Comparison of ENCODE assay signal across 8 mouse cellular contexts in genomic region chr11:74847919-74848521, GRCm38 (mm10). TPM values are rescaled to one million over a fixed set of nuclear protein-coding genes. Genes with fewer than 3 reads are reported as not detected.
DNase-seq lines count a peak whose midpoint lies in the region; ATAC-seq and TF ChIP-seq lines count a peak whose summit lies in the region.

No protein-coding gene starts in this region.

- intact Hi-C loops in heart, postnatal 25 days (cut with DNase I): loop anchor here (1.0 kb wide), 1 partner anchor 28 kb away; no protein-coding TSS in a partner anchor
- intact Hi-C loops in left cerebral cortex, postnatal 10 days (cut with DNase I): loop anchor here (1.0 kb wide), 1 partner anchor 27 kb away; no protein-coding TSS in a partner anchor

- no peaks in the 10 kb centered on the region for H3K27me3 ChIP-seq in forebrain, embryonic 14.5 days (replicated peaks; ENCODE audit: control insufficient read depth, insufficient read depth, low read length)
- no peaks in the 10 kb centered on the region for H3K27me3 ChIP-seq in hindbrain, embryonic 12.5 days
- no peaks in the 10 kb centered on the region for H3K27me3 ChIP-seq in spleen, adult 2 months (ENCODE audit: control insufficient read depth, insufficient read depth, low read length)

- ATAC-seq in forebrain, embryonic 14.5 days: peak; percentile 38
- peak; percentile 66 for ATAC-seq in hindbrain, embryonic 12.5 days (ENCODE audit: low FRiP score)
- peak; percentile 91 for ATAC-seq in megakaryocyte-erythroid progenitor cell, adult 5-6 weeks (replicated peaks; ENCODE audit: low FRiP score, low TSS enrichment, poor library complexity, severe bottlenecking)

- TF ChIP-seq CTCF in spleen, adult 2 months (IDR thresholded peaks at IDR 0.05; ENCODE audit: extremely low read depth, insufficient read depth, insufficient read length, insufficient replicate concordance): peak; percentile 89; the same call in 1 of the 2 replicates

- H3K36me3 ChIP-seq in forebrain, embryonic 14.5 days (ENCODE audit: control insufficient read depth, insufficient read depth, low read length): peaks cover 33% of the 10 kb centered on the region
- peaks cover 45% of the 10 kb centered on the region for H3K36me3 ChIP-seq in hindbrain, embryonic 12.5 days
- peaks cover 17% of the 10 kb centered on the region for H3K36me3 ChIP-seq in spleen, adult 2 months (ENCODE audit: control insufficient read depth, insufficient read depth, low read length)

- H3K9me3 ChIP-seq in forebrain, embryonic 14.5 days (replicated peaks; ENCODE audit: control insufficient read depth, low read length): 0 out of 2 replicates have a peak, but pooled peaks cover 3% of the 10 kb centered on the region
- H3K9me3 ChIP-seq in hindbrain, embryonic 12.5 days (replicated peaks): 0 out of 2 replicates have a peak, but pooled peaks cover 4% of the 10 kb centered on the region

- no peak overlapping the region for H3K27ac ChIP-seq in forebrain, embryonic 14.5 days (ENCODE audit: low read depth, low read length)
- peak overlapping the region; percentile 40; the same call in 1 of the 2 replicates for H3K27ac ChIP-seq in hindbrain, embryonic 12.5 days
- H3K27ac ChIP-seq in spleen, adult 2 months (ENCODE audit: insufficient read depth, low read length): no peak overlapping the region

- H3K4me2 ChIP-seq in forebrain, embryonic 14.5 days (ENCODE audit: low read length): no peak overlapping the region
- 0 out of 2 replicates have a peak overlapping the region, but pooled peaks have one; percentile 6 for H3K4me2 ChIP-seq in hindbrain, embryonic 12.5 days (replicated peaks)

- peak; percentile 95 for DNase-seq in heart, adult 11 months
- DNase-seq in heart, postnatal 25 days (ENCODE audit: low spot score): no peak
- DNase-seq in cerebellum, adult 11 months: peak; percentile 78
- DNase-seq in forebrain, embryonic 14.5 days (ENCODE audit: low spot score): peak; percentile 80
- peak; percentile 54 to 83 for DNase-seq in left cerebral cortex, postnatal 10 days (ENCODE audit: extremely low spot score in 1 of 2, low spot score in 2 of 2)
- DNase-seq in spleen, adult 2 months (ENCODE audit: low read depth in 1 of 2, low spot score in 2 of 2): peak; percentile 49 to 75

- 3% methylated on average over 13 of the region's 13 CpGs for WGBS in forebrain, embryonic 14.5 days
- 2% methylated on average over 13 of the region's 13 CpGs for WGBS in hindbrain, embryonic 12.5 days
- 17% methylated on average over 13 of the region's 13 CpGs for WGBS in spleen, adult 2 months

- no peaks in the 10 kb centered on the region for H3K4me1 ChIP-seq in forebrain, embryonic 14.5 days (ENCODE audit: control insufficient read depth, insufficient read depth, low read length)
- H3K4me1 ChIP-seq in hindbrain, embryonic 12.5 days: peaks cover 13% of the 10 kb centered on the region
- H3K4me1 ChIP-seq in spleen, adult 2 months (ENCODE audit: control insufficient read depth, insufficient read depth, insufficient read length): peaks cover under 1% of the 10 kb centered on the region; the same call in 1 of the 2 replicates

- H3K9ac ChIP-seq in forebrain, embryonic 14.5 days (ENCODE audit: low read length): no peak overlapping the region; the same call in 1 of the 2 replicates
- no peak overlapping the region for H3K9ac ChIP-seq in hindbrain, embryonic 12.5 days

- H3K4me3 ChIP-seq in forebrain, embryonic 14.5 days (ENCODE audit: low read depth, low read length): no peak overlapping the region
- no peak overlapping the region for H3K4me3 ChIP-seq in hindbrain, embryonic 12.5 days
- H3K4me3 ChIP-seq in spleen, adult 2 months (ENCODE audit: extremely low read depth, insufficient read depth, insufficient read length): no peak overlapping the region

- no peak for TF ChIP-seq POLR2A in spleen, adult 2 months (IDR thresholded peaks at IDR 0.05; ENCODE audit: low read depth, low read length)

RNA-seq across cellular contexts. Expression of gene Mnt, which starts 17.3 kb away (rescaled TPM):
- 10 to 100 TPM in 1 of 2 experiments, 1 to 10 TPM in 1; 9.8 to 10.6 TPM for total RNA-seq in heart, postnatal 25 days (2021)
- 6.8 and 7.6 TPM in 2 replicates for polyA plus RNA-seq in forebrain, embryonic 14.5 days (2014; fragmentation: Nextera tagmentation; extraction: Ambion mirVana)
- polyA plus RNA-seq in hindbrain, embryonic 12.5 days (2016; fragmentation: Nextera tagmentation; extraction: Ambion mirVana): 8.3 and 8.4 TPM in 2 replicates
- total RNA-seq in left cerebral cortex, postnatal 10 days (2021): 10 to 100 TPM; 33.5 to 34.9 TPM
- 9.1 and 17.1 TPM in 2 replicates for total RNA-seq in megakaryocyte-erythroid progenitor cell, adult 5-6 weeks (2014; fragmentation: Nextera tagmentation)
- total RNA-seq in megakaryocyte-erythroid progenitor cell, adult 5-6 weeks (2017): 2.6 and 3.6 TPM in 2 replicates
- 25.2 and 31.8 TPM in 2 replicates for polyA plus RNA-seq in spleen, adult 2 months (2012; rRNA removed)

RNA-seq across cellular contexts. Expression of gene Sgsm2, which starts 48.8 kb away (rescaled TPM):
- 1 to 10 TPM; 4.8 to 6.7 TPM for total RNA-seq in heart, postnatal 25 days (2021)
- polyA plus RNA-seq in forebrain, embryonic 14.5 days (2014; fragmentation: Nextera tagmentation; extraction: Ambion mirVana): 8.3 and 10.6 TPM in 2 replicates
- 15.8 and 16.1 TPM in 2 replicates for polyA plus RNA-seq in hindbrain, embryonic 12.5 days (2016; fragmentation: Nextera tagmentation; extraction: Ambion mirVana)
- 10 to 100 TPM; 60.5 to 65.2 TPM for total RNA-seq in left cerebral cortex, postnatal 10 days (2021)
- 8.3 and 10.3 TPM in 2 replicates for total RNA-seq in megakaryocyte-erythroid progenitor cell, adult 5-6 weeks (2014; fragmentation: Nextera tagmentation)
- 3.1 and 10.1 TPM in 2 replicates for total RNA-seq in megakaryocyte-erythroid progenitor cell, adult 5-6 weeks (2017)
- polyA plus RNA-seq in spleen, adult 2 months (2012; rRNA removed): 7.3 and 7.7 TPM in 2 replicates

RNA-seq across cellular contexts. Expression of gene Tsr1, which starts 49.9 kb away (rescaled TPM):
- 10 to 100 TPM; 15.6 to 17.0 TPM for total RNA-seq in heart, postnatal 25 days (2021)
- polyA plus RNA-seq in forebrain, embryonic 14.5 days (2014; fragmentation: Nextera tagmentation; extraction: Ambion mirVana): 33.2 and 38.2 TPM in 2 replicates
- 33.0 and 37.4 TPM in 2 replicates for polyA plus RNA-seq in hindbrain, embryonic 12.5 days (2016; fragmentation: Nextera tagmentation; extraction: Ambion mirVana)
- 10 to 100 TPM; 36.4 to 38.5 TPM for total RNA-seq in left cerebral cortex, postnatal 10 days (2021)
- 80.0 and 80.7 TPM in 2 replicates for total RNA-seq in megakaryocyte-erythroid progenitor cell, adult 5-6 weeks (2014; fragmentation: Nextera tagmentation)
- 139 and 154 TPM in 2 replicates for total RNA-seq in megakaryocyte-erythroid progenitor cell, adult 5-6 weeks (2017)
- polyA plus RNA-seq in spleen, adult 2 months (2012; rRNA removed): 8.9 and 10.6 TPM in 2 replicates

Comparison
In these comparisons a context has a peak if more than half of its experiments do, and no peak if none do; other contexts are left out.
1. ATAC-seq: peak in every context shown above with its lines; median percentile 91 in megakaryocyte-erythroid progenitor cell, adult 5-6 weeks; 66 in hindbrain, embryonic 12.5 days; 38 in forebrain, embryonic 14.5 days.
2. RNA of gene Sgsm2, which starts 48.8 kb away (total RNA-seq): 60.5 to 65.2 TPM in left cerebral cortex, postnatal 10 days; 3.1 to 10.3 TPM in megakaryocyte-erythroid progenitor cell, adult 5-6 weeks and 4.8 to 6.7 TPM in heart, postnatal 25 days; every median in the first group is over 4 times any median in the second.